Mouse (Mus musculus): ENCODE measurements around the gene Cfap97. TPM values are rescaled to one million over a fixed set of nuclear protein-coding genes. Genes with fewer than 3 reads are reported as not detected.

The Cfap97 gene
- 17.0 TPM for total RNA-seq (2023)

GRCm38 (mm10) chr8:46151202-46152062, at the start of gene Cfap97:
Gene Cfap97, plus strand, starts transcription at chr8:46151771.

GRCm38 (mm10) chr8:46152064-46153031, 777 bp downstream of the Cfap97 start, which contains the start of gene Snx25:
Gene Snx25, minus strand, starts transcription at chr8:46152159.

GRCm38 (mm10) chr8:46210404-46211315, 59.1 kb downstream of the Cfap97 start, which contains the start of gene Slc25a4:
Gene Slc25a4, minus strand, starts transcription at chr8:46211284.

Other genes starting within 250 kb of the Cfap97 start
- gene Ccdc110, start 217.2 kb upstream of the Cfap97 start, total RNA-seq (2023), result not detected
- 0.86 TPM for gene 1700029J07Rik, start 176.5 kb upstream of the Cfap97 start, total RNA-seq (2023)
- gene Ufsp2, start 176.2 kb upstream of the Cfap97 start, total RNA-seq (2023), result 13.5 TPM
- not detected for gene Lrp2bp, start 152.5 kb upstream of the Cfap97 start, total RNA-seq (2023)
- gene Ankrd37, start 146.1 kb upstream of the Cfap97 start, total RNA-seq (2023), result 6.6 TPM
- 17.4 TPM for gene Snx25, start 388 bp downstream of the Cfap97 start, total RNA-seq (2023)
- gene Slc25a4, start 59.5 kb downstream of the Cfap97 start, total RNA-seq (2023), result 51.4 TPM
- gene Helt, start 142.9 kb downstream of the Cfap97 start, total RNA-seq (2023), result not detected

All from CD4-positive naive resting alpha-beta T cell, adult 57 days (primary cell).